Mouse (Mus musculus): ENCODE measurements around the gene Olfr1121. TPM values are rescaled to one million over a fixed set of nuclear protein-coding genes. Genes with fewer than 3 reads are reported as not detected.

Olfr1121 gene
- polyA plus RNA-seq, 1 experiment from 2014 or later = not detected

Other genes with a start within 250 kb of the Olfr1121 start
- not detected in 2 replicates for gene Olfr1110, start 229.6 kb upstream of the Olfr1121 start, polyA plus RNA-seq (2014; fragmentation: Nextera tagmentation; extraction: Ambion mirVana)
- not detected in 2 replicates for gene Olfr1111, start 217.3 kb upstream of the Olfr1121 start, polyA plus RNA-seq (2014; fragmentation: Nextera tagmentation; extraction: Ambion mirVana)
- gene Olfr1112, start 182.1 kb upstream of the Olfr1121 start, polyA plus RNA-seq (2014; fragmentation: Nextera tagmentation; extraction: Ambion mirVana) = not detected in 2 replicates
- not detected in 2 replicates for gene Olfr1113, start 160.9 kb upstream of the Olfr1121 start, polyA plus RNA-seq (2014; fragmentation: Nextera tagmentation; extraction: Ambion mirVana)
- not detected in 2 replicates for gene Olfr1115, start 121.9 kb upstream of the Olfr1121 start, polyA plus RNA-seq (2014; fragmentation: Nextera tagmentation; extraction: Ambion mirVana)
- not detected in 2 replicates for gene Olfr1116, start 102.4 kb upstream of the Olfr1121 start, polyA plus RNA-seq (2014; fragmentation: Nextera tagmentation; extraction: Ambion mirVana)
- gene Olfr1118, start 62.3 kb upstream of the Olfr1121 start, polyA plus RNA-seq (2014; fragmentation: Nextera tagmentation; extraction: Ambion mirVana) = not detected in 2 replicates
- not detected in 2 replicates for gene Olfr1120, start 15.1 kb upstream of the Olfr1121 start, polyA plus RNA-seq (2014; fragmentation: Nextera tagmentation; extraction: Ambion mirVana)
- not detected in 2 replicates for gene Olfr1122, start 16.0 kb downstream of the Olfr1121 start, polyA plus RNA-seq (2014; fragmentation: Nextera tagmentation; extraction: Ambion mirVana)
- not detected in 2 replicates for gene Olfr1123, start 46.7 kb downstream of the Olfr1121 start, polyA plus RNA-seq (2014; fragmentation: Nextera tagmentation; extraction: Ambion mirVana)
- 0.10 TPM in 1 of 2 replicates, not detected in the other for gene Olfr1124, start 60.4 kb downstream of the Olfr1121 start, polyA plus RNA-seq (2014; fragmentation: Nextera tagmentation; extraction: Ambion mirVana)
- not detected in 2 replicates for gene Olfr1126, start 84.1 kb downstream of the Olfr1121 start, polyA plus RNA-seq (2014; fragmentation: Nextera tagmentation; extraction: Ambion mirVana)
- gene Pramel7, start 127.2 kb downstream of the Olfr1121 start, polyA plus RNA-seq (2014; fragmentation: Nextera tagmentation; extraction: Ambion mirVana) = not detected in 2 replicates
- not detected in 2 replicates for gene Pramel6, start 136.7 kb downstream of the Olfr1121 start, polyA plus RNA-seq (2014; fragmentation: Nextera tagmentation; extraction: Ambion mirVana)
- gene Olfr153, start 161.9 kb downstream of the Olfr1121 start, polyA plus RNA-seq (2014; fragmentation: Nextera tagmentation; extraction: Ambion mirVana) = not detected in 2 replicates
- not detected in 2 replicates for gene Olfr1128, start 175.6 kb downstream of the Olfr1121 start, polyA plus RNA-seq (2014; fragmentation: Nextera tagmentation; extraction: Ambion mirVana)
- not detected in 2 replicates for gene Olfr1129, start 204.0 kb downstream of the Olfr1121 start, polyA plus RNA-seq (2014; fragmentation: Nextera tagmentation; extraction: Ambion mirVana)
- gene Olfr1130, start 236.3 kb downstream of the Olfr1121 start, polyA plus RNA-seq (2014; fragmentation: Nextera tagmentation; extraction: Ambion mirVana) = not detected in 2 replicates

Measured in kidney, embryonic 14.5 days (tissue).